Mouse (Mus musculus): ENCODE results near the gene Ggnbp2. TPM values are rescaled to one million over a fixed set of nuclear protein-coding genes. Genes with fewer than 3 reads are reported as not detected.
A peak's percentile ranks its signal among the peaks of the same experiment; 100 is the strongest.
"Not testable (repeated sequence)": the region's sequence is repeated elsewhere in the genome, so short reads cannot be mapped to it uniquely, and the experiment has no call there.

Ggnbp2 gene
- polyA plus RNA-seq, 1 experiment from 2014 or later: 48.4 TPM

- Histone ChIP-seq H3K4me3 (ENCODE audit: low read depth, low read length) (no peak overlapping the region), H3K27me3 (ENCODE audit: control insufficient read depth, insufficient read depth, low read depth, low read length) (no peaks in the 10 kb centered on the region), H3K36me3 (ENCODE audit: control insufficient read depth, insufficient read depth) (peaks cover 13% of the 10 kb centered on the region), H3K4me1 (ENCODE audit: control insufficient read depth, low read depth, low read length) (peaks cover 11% of the 10 kb centered on the region), H3K9me3 (replicated peaks; ENCODE audit: control insufficient read depth, low read length) (no peaks in the 10 kb centered on the region), H3K9ac (ENCODE audit: low read depth, low read length) (no peak overlapping the region), H3K27ac (ENCODE audit: low read length) (no peak overlapping the region), H3K4me2 (ENCODE audit: low read depth, low read length) (no peak overlapping the region)
- 63% methylated on average over 4 of the region's 4 CpGs for WGBS (ENCODE audit: insufficient replicate concordance)
- ATAC-seq (ENCODE audit: low read depth): no peak
Measured at GRCm38 (mm10) chr11:84885238-84885637, 14.6 kb upstream of the Ggnbp2 start.

DNA sequence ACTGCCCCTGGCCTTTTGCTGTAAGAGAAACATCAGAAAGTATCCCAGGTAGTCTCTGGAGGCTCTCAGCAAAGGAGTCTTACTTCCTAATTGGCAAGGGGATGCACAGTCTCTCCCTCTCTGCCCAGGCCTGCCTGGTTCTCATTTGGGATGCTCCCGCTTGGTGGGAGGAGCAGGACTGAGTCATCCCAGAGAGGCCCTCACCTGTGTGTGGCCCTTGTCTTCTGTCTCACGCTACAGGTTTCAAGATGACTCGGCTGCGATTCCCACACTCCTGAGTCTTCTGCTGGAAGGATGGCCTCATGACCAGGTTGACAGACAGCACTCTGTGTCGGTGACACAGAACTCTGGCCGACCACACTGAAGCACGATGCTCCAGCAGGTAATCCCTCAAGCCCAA is 11.7 kb upstream of the Ggnbp2 start:
- Histone ChIP-seq H3K9me3 (replicated peaks; ENCODE audit: control insufficient read depth, low read length) (no peaks in the 10 kb centered on the region), H3K36me3 (ENCODE audit: control insufficient read depth, insufficient read depth) (peaks cover 5% of the 10 kb centered on the region), H3K4me2 (ENCODE audit: low read depth, low read length) (no peak overlapping the region), H3K27ac (ENCODE audit: low read length) (no peak overlapping the region), H3K27me3 (ENCODE audit: control insufficient read depth, insufficient read depth, low read depth, low read length) (no peaks in the 10 kb centered on the region), H3K4me1 (ENCODE audit: control insufficient read depth, low read depth, low read length) (peaks cover 19% of the 10 kb centered on the region), H3K4me3 (ENCODE audit: low read depth, low read length) (no peak overlapping the region), H3K9ac (ENCODE audit: low read depth, low read length) (no peak overlapping the region)
- ATAC-seq (ENCODE audit: low read depth): no peak
- WGBS (ENCODE audit: insufficient replicate concordance): 86% methylated on average over 7 of the region's 7 CpGs

- peak overlapping the region; percentile 77; the same call in 1 of the 2 replicates for H3K27ac ChIP-seq (ENCODE audit: low read length)
- 51% methylated on average over 9 of the region's 9 CpGs for WGBS (ENCODE audit: insufficient replicate concordance)
- H3K9me3 ChIP-seq (replicated peaks; ENCODE audit: control insufficient read depth, low read length): no peaks in the 10 kb centered on the region
- peak overlapping the region; percentile 80 for H3K4me3 ChIP-seq (ENCODE audit: low read depth, low read length)
- H3K4me2 ChIP-seq (ENCODE audit: low read depth, low read length): peak overlapping the region; percentile 100
- no peak for ATAC-seq (ENCODE audit: low read depth)
- peaks cover 19% of the 10 kb centered on the region for H3K4me1 ChIP-seq (ENCODE audit: control insufficient read depth, low read depth, low read length)
- H3K36me3 ChIP-seq (ENCODE audit: control insufficient read depth, insufficient read depth): peaks cover 5% of the 10 kb centered on the region
- H3K27me3 ChIP-seq (ENCODE audit: control insufficient read depth, insufficient read depth, low read depth, low read length): no peaks in the 10 kb centered on the region
- H3K9ac ChIP-seq (ENCODE audit: low read depth, low read length): peak overlapping the region; percentile 89
Measured at GRCm38 (mm10) chr11:84880971-84881370, 10.4 kb upstream of the Ggnbp2 start.

GRCm38 (mm10) chr11:84880465-84880961 is 9.9 kb upstream of the Ggnbp2 start:
- peak; percentile 25 for ATAC-seq (ENCODE audit: low read depth)
- H3K9me3 ChIP-seq (replicated peaks; ENCODE audit: control insufficient read depth, low read length): no peaks in the 10 kb centered on the region
- peak overlapping the region; percentile 77 for H3K27ac ChIP-seq (ENCODE audit: low read length)
- peaks cover 3% of the 10 kb centered on the region for H3K36me3 ChIP-seq (ENCODE audit: control insufficient read depth, insufficient read depth)
- peak overlapping the region; percentile 100 for H3K4me2 ChIP-seq (ENCODE audit: low read depth, low read length)
- peak overlapping the region; percentile 80 for H3K4me3 ChIP-seq (ENCODE audit: low read depth, low read length)
- no peaks in the 10 kb centered on the region for H3K27me3 ChIP-seq (ENCODE audit: control insufficient read depth, insufficient read depth, low read depth, low read length)
- WGBS (ENCODE audit: insufficient replicate concordance): under 1% methylated on average over 24 of the region's 24 CpGs
- peaks cover 19% of the 10 kb centered on the region for H3K4me1 ChIP-seq (ENCODE audit: control insufficient read depth, low read depth, low read length)
- peak overlapping the region; percentile 89 for H3K9ac ChIP-seq (ENCODE audit: low read depth, low read length)

- Histone ChIP-seq H3K4me3 (ENCODE audit: low read depth, low read length) (peak within 1 kb of the TSS; percentile 80), H3K9ac (ENCODE audit: low read depth, low read length) (peak within 1 kb of the TSS; percentile 89), H3K36me3 (ENCODE audit: control insufficient read depth, insufficient read depth) (peaks cover 2% of the 10 kb centered on the region), H3K27me3 (ENCODE audit: control insufficient read depth, insufficient read depth, low read depth, low read length) (no peaks in the 10 kb centered on the region), H3K27ac (ENCODE audit: low read length) (peak within 1 kb of the TSS; percentile 81), H3K4me1 (ENCODE audit: control insufficient read depth, low read depth, low read length) (peaks cover 19% of the 10 kb centered on the region), H3K9me3 (replicated peaks; ENCODE audit: control insufficient read depth, low read length) (no peaks in the 10 kb centered on the region), H3K4me2 (ENCODE audit: low read depth, low read length) (peak within 1 kb of the TSS; percentile 100)
- WGBS (ENCODE audit: insufficient replicate concordance): under 1% methylated on average over 73 of the region's 81 CpGs
- peak; percentile 98 for ATAC-seq (ENCODE audit: low read depth)
Measured at GRCm38 (mm10) chr11:84879772-84880464, 9.3 kb upstream of the Ggnbp2 start, which contains the start of the genes Myo19 and Pigw. Myo19 (plus strand) TSS chr11:84880148. Pigw (minus strand) TSS chr11:84880285.

GRCm38 (mm10) chr11:84879007-84879771 is 8.6 kb upstream of the Ggnbp2 start:
- no peaks in the 10 kb centered on the region for H3K27me3 ChIP-seq (ENCODE audit: control insufficient read depth, insufficient read depth, low read depth, low read length)
- H3K4me1 ChIP-seq (ENCODE audit: control insufficient read depth, low read depth, low read length): peaks cover 21% of the 10 kb centered on the region
- ATAC-seq (ENCODE audit: low read depth): no peak
- H3K36me3 ChIP-seq (ENCODE audit: control insufficient read depth, insufficient read depth): peaks cover 2% of the 10 kb centered on the region
- peak overlapping the region; percentile 81 for H3K27ac ChIP-seq (ENCODE audit: low read length)
- peak overlapping the region; percentile 89 for H3K9ac ChIP-seq (ENCODE audit: low read depth, low read length)
- H3K9me3 ChIP-seq (replicated peaks; ENCODE audit: control insufficient read depth, low read length): no peaks in the 10 kb centered on the region
- peak overlapping the region; percentile 80 for H3K4me3 ChIP-seq (ENCODE audit: low read depth, low read length)
- peak overlapping the region; percentile 100 for H3K4me2 ChIP-seq (ENCODE audit: low read depth, low read length)
- 9% methylated on average over 7 of the region's 7 CpGs for WGBS (ENCODE audit: insufficient replicate concordance)

DNA sequence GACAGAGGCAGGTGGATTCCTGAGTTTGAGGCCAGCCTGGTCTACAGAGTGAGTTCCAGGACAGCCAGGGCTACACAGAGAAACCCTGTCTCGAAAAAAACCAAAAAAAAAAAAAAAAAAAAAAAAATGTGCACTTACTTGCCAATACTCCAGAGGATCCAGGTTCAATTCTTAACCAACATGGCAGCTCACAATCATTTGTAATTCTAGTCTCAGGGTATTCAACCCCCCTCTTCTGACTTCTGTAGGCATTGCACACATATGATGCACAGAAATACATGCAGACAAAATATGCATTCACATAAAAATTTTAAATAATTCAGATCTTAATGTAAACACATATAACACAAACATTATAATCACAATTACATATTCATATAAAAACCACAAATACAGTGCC is 5.4 kb upstream of the Ggnbp2 start:
- not testable (repeated sequence) for H3K4me2 ChIP-seq (ENCODE audit: low read depth, low read length); H3K27ac ChIP-seq (ENCODE audit: low read length); H3K9ac ChIP-seq (ENCODE audit: low read depth, low read length); H3K9me3 ChIP-seq (replicated peaks; ENCODE audit: control insufficient read depth, low read length); H3K4me3 ChIP-seq (ENCODE audit: low read depth, low read length); ATAC-seq (ENCODE audit: low read depth); H3K27me3 ChIP-seq (ENCODE audit: control insufficient read depth, insufficient read depth, low read depth, low read length); H3K36me3 ChIP-seq (ENCODE audit: control insufficient read depth, insufficient read depth)
- H3K4me1 ChIP-seq (ENCODE audit: control insufficient read depth, low read depth, low read length): peaks cover 26% of the 10 kb centered on the region
- no CpG with 5 or more reads among the region's 1 CpGs for WGBS (ENCODE audit: insufficient replicate concordance)

DNA sequence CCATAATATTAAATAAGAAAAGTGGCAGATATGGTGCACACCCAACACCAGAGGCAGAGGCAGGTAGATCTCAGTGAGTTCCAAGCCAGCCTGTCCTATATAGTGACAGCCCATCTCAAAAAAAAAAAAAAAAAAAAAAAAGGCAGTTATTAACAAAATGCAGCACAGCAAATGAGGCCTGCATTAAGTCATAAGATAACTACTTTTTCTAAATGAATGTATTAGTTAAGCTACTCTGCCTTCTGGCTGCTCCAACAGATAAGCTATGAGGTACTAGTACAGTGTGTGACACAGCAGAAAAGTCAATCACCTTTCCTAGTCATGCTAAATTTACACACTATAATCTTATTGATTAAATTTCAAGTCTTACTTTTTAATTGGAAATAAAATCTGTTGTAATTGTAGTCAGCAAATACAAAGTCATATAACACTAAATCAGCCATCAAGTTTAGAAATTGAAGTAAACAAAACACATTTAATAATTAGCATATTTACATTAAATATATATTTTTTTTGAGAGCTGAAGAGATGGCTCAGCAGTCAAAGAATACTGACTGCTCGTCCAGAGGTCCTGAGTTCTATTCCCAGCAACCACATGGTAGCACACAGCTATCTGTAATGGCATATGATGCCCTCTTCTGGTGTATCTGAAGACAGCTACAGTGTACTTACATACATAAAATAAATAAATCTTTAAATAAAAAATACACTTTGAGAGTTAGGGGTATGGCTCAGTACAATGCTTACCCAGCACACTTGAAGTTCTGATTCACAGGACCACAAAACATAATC is 2.6 kb upstream of the Ggnbp2 start:
- Histone ChIP-seq H3K9ac (ENCODE audit: low read depth, low read length) (peak overlapping the region; percentile 60), H3K9me3 (replicated peaks; ENCODE audit: control insufficient read depth, low read length) (no peaks in the 10 kb centered on the region), H3K4me2 (ENCODE audit: low read depth, low read length) (peak overlapping the region; percentile 64), H3K27ac (ENCODE audit: low read length) (peak overlapping the region; percentile 97), H3K27me3 (ENCODE audit: control insufficient read depth, insufficient read depth, low read depth, low read length) (no peaks in the 10 kb centered on the region), H3K4me3 (ENCODE audit: low read depth, low read length) (peak overlapping the region; percentile 31), H3K36me3 (ENCODE audit: control insufficient read depth, insufficient read depth) (no peaks in the 10 kb centered on the region), H3K4me1 (ENCODE audit: control insufficient read depth, low read depth, low read length) (peaks cover 13% of the 10 kb centered on the region)
- 25% methylated on average over 1 of the region's 1 CpGs for WGBS (ENCODE audit: insufficient replicate concordance)
- peak; percentile 44 for ATAC-seq (ENCODE audit: low read depth)
